Mouse (Mus musculus) lung, adult 2 months (tissue): ENCODE data around the gene Trpt1.

Experiments used
- CTCF ChIP-seq: fragments of 200-500 bp; IDR thresholded peaks from 2 replicates; pipeline ENCODE4 v1.5.1; 2011; ENCODE audit warnings: mild to moderate bottlenecking, low read length, control low read depth; ENCODE audit not compliant: insufficient read depth
- POLR2A ChIP-seq: fragments of 200-500 bp; IDR thresholded peaks from 2 replicates; pipeline ENCODE4 v1.6.1; 2011; ENCODE audit warnings: low read depth, mild to moderate bottlenecking, control low read depth, low read length, borderline replicate concordance; ENCODE audit errors: extremely low read depth

GRCm38 (mm10) chr19:6981465-6981864 is 14.5 kb upstream of the Trpt1 start:
- TF ChIP-seq CTCF (no peak), POLR2A (no peak)
